Mouse (Mus musculus) heart, embryonic 10.5 days (tissue): ENCODE results near the gene Pga5. TPM values are rescaled to one million over a fixed set of nuclear protein-coding genes. Genes with fewer than 3 reads are reported as not detected.

ENCODE experiments used
- DNase-seq: peaks from one replicate; pipeline ENCODE4 v3.0.0-alpha.2; 2017; ENCODE audit warnings: low spot score
- H3K27ac ChIP-seq: fragments of 300-500 bp; sonication (generic); 2 replicates; pipeline ENCODE4 v1.5.1; 2016; ENCODE audit warnings: mild to moderate bottlenecking
- H3K27me3 ChIP-seq: fragments of 300-500 bp; sonication (generic); 2 replicates; pipeline ENCODE4 v1.6.1; 2016; ENCODE audit warnings: mild to moderate bottlenecking; ENCODE audit not compliant: poor library complexity, insufficient read depth, severe bottlenecking
- H3K36me3 ChIP-seq: fragments of 300-500 bp; sonication (generic); 2 replicates; pipeline ENCODE4 v1.6.1; 2016; ENCODE audit warnings: mild to moderate bottlenecking, moderate library complexity
- H3K4me1 ChIP-seq: fragments of 300-500 bp; sonication (generic); 2 replicates; pipeline ENCODE4 v1.6.1; 2016; ENCODE audit warnings: mild to moderate bottlenecking
- H3K4me3 ChIP-seq: fragments of 300-500 bp; sonication (generic); 2 replicates; pipeline ENCODE4 v1.5.1; 2016; ENCODE audit warnings: mild to moderate bottlenecking, moderate library complexity
- H3K9me3 ChIP-seq: fragments of 300-500 bp; sonication (generic); 2 replicates; pipeline ENCODE4 v1.6.1; 2016; ENCODE audit warnings: mild to moderate bottlenecking, moderate library complexity
- WGBS: fragments of 180-500 bp; shearing (Covaris S2); methylation state at CpG from one replicate; pipeline ENCODE4 v1.1.7; 2016; 5-methylcytosine and 5-hydroxymethylcytosine counted together
- polyA plus RNA-seq: library from polyadenylated mRNA; unstranded; fragments of >200 nt; fragmentation: Nextera tagmentation; extraction: Ambion mirVana; gene quantifications from 2 replicates; pipeline ENCODE4 v1.2.1, GENCODE M21; 2016

Gene Pga5
- polyA plus RNA-seq, 1 experiment from 2014 or later, result not detected

- 83% methylated on average over 2 of the region's 2 CpGs for WGBS
Observed at GRCm38 (mm10) chr19:10645616-10646015, 32.3 kb downstream of the Pga5 start.

DNA sequence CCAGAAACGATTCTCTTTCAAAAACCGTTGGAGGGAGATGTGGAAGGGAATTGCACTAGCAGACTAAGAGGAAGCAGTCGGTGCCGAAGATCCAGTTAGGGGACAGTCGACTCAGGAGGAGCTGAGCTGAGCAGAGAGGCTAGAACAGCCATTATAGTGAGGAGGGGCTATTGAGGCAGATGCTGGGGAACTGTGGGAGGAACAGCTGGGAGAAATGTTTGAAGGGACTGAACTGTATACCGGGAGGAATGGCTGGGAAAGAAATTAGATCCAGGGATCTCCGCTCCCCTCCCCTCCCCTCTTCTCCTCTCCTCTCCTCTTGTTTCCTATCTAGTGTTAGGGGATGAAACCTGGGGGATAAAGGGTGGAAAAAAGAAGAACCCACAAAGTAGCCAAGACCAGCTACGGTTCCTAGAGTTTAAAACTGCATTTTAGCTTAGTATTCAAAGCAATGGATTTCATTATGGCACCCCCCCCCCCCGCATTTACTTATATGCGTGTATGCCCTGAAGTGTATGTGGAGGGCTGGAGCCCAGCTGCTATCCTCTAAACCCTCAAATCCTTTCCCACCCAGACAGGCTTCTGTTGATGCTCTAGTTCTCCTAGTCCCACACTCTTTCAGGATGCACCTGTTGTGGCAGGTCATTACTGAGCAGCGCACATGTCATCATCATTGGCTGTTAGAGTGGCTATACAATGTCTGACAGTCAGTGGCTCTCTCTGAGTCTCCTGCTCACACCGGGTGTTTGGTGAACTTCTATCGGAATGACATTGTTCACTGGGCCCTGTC, 37.1 kb downstream of the Pga5 start:
- 50% methylated on average over 13 of the region's 13 CpGs for WGBS
- no peaks in the 10 kb centered on the region for H3K9me3 ChIP-seq
- H3K4me1 ChIP-seq, result peaks cover 13% of the 10 kb centered on the region
- peak overlapping the region; percentile 15; the same call in 1 of the 2 replicates for H3K4me3 ChIP-seq
- peaks cover 22% of the 10 kb centered on the region for H3K27me3 ChIP-seq
- H3K27ac ChIP-seq, result no peak overlapping the region
- DNase-seq, result no peak
- H3K36me3 ChIP-seq, result no peaks in the 10 kb centered on the region

More at GRCm38 (mm10) chr19:10645616-10646015, 32.3 kb downstream of the Pga5 start:
- Histone ChIP-seq H3K9me3 (no peaks in the 10 kb centered on the region), H3K4me3 (no peak overlapping the region), H3K27ac (no peak overlapping the region), H3K36me3 (no peaks in the 10 kb centered on the region), H3K27me3 (peaks cover 21% of the 10 kb centered on the region), H3K4me1 (peaks cover under 1% of the 10 kb centered on the region; the same call in 1 of the 2 replicates)
- DNase-seq, result no peak

DNA sequence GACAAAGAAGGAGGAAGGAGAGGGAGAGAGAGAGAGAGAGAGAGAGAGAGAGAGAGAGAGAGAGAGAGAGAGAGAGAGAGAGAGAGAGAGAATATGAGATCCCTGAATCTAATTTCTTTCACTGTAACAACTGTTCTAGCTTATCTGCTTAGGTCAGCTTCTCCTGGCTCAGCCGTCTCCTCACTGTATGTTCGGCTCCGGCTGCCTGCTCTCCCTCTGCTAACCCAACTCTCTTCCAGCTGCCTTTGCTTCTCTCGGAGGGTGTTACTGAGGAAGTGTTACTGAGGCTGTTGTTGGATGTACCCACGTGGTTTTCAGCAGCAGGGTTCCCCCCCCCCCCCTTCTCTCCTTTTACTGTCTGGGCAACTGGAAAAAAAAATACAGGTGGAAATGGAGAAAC, 37.8 kb downstream of the Pga5 start:
- peak overlapping the region; percentile 15; the same call in 1 of the 2 replicates for H3K4me3 ChIP-seq
- WGBS, result 7% methylated on average over 5 of the region's 5 CpGs
- H3K27ac ChIP-seq, result no peak overlapping the region
- no peak for DNase-seq
- peaks cover 29% of the 10 kb centered on the region for H3K27me3 ChIP-seq
- peaks cover 17% of the 10 kb centered on the region for H3K4me1 ChIP-seq
- H3K9me3 ChIP-seq, result no peaks in the 10 kb centered on the region
- no peaks in the 10 kb centered on the region for H3K36me3 ChIP-seq

- H3K27ac ChIP-seq, result no peak overlapping the region
- H3K27me3 ChIP-seq, result peaks cover 29% of the 10 kb centered on the region; the same call in 1 of the 2 replicates
- DNase-seq, result no peak
- H3K9me3 ChIP-seq, result no peaks in the 10 kb centered on the region
- no peaks in the 10 kb centered on the region for H3K36me3 ChIP-seq
- 48% methylated on average over 7 of the region's 7 CpGs for WGBS
- no peak overlapping the region for H3K4me3 ChIP-seq
- H3K4me1 ChIP-seq, result peaks cover 31% of the 10 kb centered on the region
Observed at GRCm38 (mm10) chr19:10637840-10638239, 40.0 kb downstream of the Pga5 start.

DNA sequence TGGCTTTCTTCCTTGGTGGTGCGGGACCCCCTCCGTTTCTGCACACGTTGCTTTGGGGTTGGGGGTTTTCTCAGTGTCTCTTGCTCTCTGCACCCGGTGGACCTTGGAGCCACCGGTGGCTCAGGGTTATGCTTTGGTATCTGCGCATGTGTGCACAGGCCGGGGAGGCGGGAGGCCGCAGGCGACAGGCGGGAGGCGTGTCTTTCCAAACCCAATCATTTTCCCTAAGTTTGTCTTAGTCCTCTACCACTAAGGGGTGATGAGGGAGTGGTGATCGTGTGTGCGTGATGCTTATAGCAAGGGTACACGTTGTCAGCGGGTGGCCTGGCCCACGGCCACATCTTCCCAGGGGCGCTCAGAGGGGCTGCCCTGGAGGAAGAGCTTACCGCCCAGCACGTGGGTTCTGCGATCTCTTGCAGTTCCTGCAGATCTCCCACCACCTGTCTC, 43.0 kb downstream of the Pga5 start:
- Histone ChIP-seq H3K27me3 (peaks cover 15% of the 10 kb centered on the region; the same call in 1 of the 2 replicates), H3K36me3 (peaks cover 21% of the 10 kb centered on the region), H3K4me3 (peak overlapping the region; percentile 61), H3K4me1 (peaks cover 23% of the 10 kb centered on the region), H3K9me3 (no peaks in the 10 kb centered on the region), H3K27ac (peak overlapping the region; percentile 76)
- 3% methylated on average over 21 of the region's 21 CpGs for whole genome bisulfite sequencing
- peak; percentile 91 for DNase-seq

DNA sequence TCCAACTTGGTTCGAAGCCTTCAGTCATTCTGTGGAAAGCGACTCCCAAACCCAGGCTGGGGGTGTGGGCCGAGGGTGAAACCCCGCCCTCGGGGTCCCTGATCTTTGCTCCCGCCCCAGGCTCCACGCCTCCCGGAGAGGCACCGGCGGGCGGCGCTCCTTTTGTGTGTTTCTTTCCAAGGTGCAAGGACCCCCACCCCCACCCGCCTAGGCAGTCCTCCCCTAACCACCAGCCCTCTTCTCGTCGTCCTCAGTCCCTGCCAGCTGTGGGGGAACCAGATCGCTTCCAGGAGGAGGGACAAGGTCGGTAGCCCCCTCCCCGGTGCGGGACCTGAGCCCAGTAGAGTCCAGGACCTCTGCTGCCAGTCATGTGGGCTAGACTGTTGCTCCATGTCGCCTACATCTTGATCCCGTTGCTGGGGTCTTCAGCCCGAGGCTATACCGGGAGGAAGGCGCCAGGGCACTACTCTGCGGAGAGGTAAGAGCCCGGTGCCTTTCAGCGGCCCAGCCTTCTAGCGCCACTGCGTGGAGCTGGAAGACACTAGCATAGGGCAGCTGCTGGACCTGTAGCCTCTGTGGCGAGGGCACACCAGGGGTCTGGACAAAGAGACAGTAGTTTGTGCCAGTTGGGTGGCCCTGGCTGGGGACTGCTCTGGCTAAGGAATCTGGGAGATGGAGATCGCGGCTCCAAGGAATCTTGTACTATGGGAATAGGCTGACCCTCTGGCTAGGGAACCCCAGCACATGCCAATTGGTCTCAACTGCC, 43.6 kb downstream of the Pga5 start, which contains the start of gene Vwce:
TSS of gene Vwce (plus strand) at position 108 of the 766 bp plus-strand sequence.
- H3K4me1 ChIP-seq, result peaks cover 23% of the 10 kb centered on the region
- H3K9me3 ChIP-seq, result no peaks in the 10 kb centered on the region
- peak within 1 kb of the TSS; percentile 76 for H3K27ac ChIP-seq
- DNase-seq, result peak; percentile 88
- WGBS, result 2% methylated on average over 32 of the region's 32 CpGs
- H3K36me3 ChIP-seq, result peaks cover 27% of the 10 kb centered on the region
- H3K4me3 ChIP-seq, result peak within 1 kb of the TSS; percentile 61
- H3K27me3 ChIP-seq, result peaks cover 15% of the 10 kb centered on the region; the same call in 1 of the 2 replicates

Other genes with a start within 250 kb of the Pga5 start
- 0.06 and 0.18 TPM in 2 replicates for gene Lrrc10b, start 220.6 kb downstream of the Pga5 start, polyA plus RNA-seq
- gene Ppp1r32, start 195.1 kb downstream of the Pga5 start, polyA plus RNA-seq, result not detected in 2 replicates
- 38.4 and 40.5 TPM in 2 replicates for gene Cpsf7, start 152.8 kb downstream of the Pga5 start, polyA plus RNA-seq
- gene Sdhaf2, start 151.9 kb downstream of the Pga5 start, polyA plus RNA-seq, result 58.6 and 64.6 TPM in 2 replicates
- 22.7 and 29.8 TPM in 2 replicates for gene Tmem216, start 121.8 kb downstream of the Pga5 start, polyA plus RNA-seq
- 13.0 and 13.7 TPM in 2 replicates for gene Cyb561a3, start 100.9 kb downstream of the Pga5 start, polyA plus RNA-seq
- 28.1 and 39.9 TPM in 2 replicates for gene Tmem138, start 100.7 kb downstream of the Pga5 start, polyA plus RNA-seq
- gene Ddb1, start 72.7 kb downstream of the Pga5 start, polyA plus RNA-seq, result 410 and 426 TPM in 2 replicates
- gene Tkfc, start 72.4 kb downstream of the Pga5 start, polyA plus RNA-seq, result 15.2 and 17.3 TPM in 2 replicates
- gene Vwce, start 43.9 kb downstream of the Pga5 start, polyA plus RNA-seq, result 0.81 and 3.0 TPM in 2 replicates
- gene Vps37c, start 10.7 kb upstream of the Pga5 start, polyA plus RNA-seq, result 26.5 and 26.7 TPM in 2 replicates
- 0.18 and 0.28 TPM in 2 replicates for gene Cd5, start 60.9 kb upstream of the Pga5 start, polyA plus RNA-seq
- 0.06 TPM in 1 of 2 replicates, not detected in the other for gene Cd6, start 152.0 kb upstream of the Pga5 start, polyA plus RNA-seq
- 0.16 and 0.22 TPM in 2 replicates for gene Slc15a3, start 161.7 kb upstream of the Pga5 start, polyA plus RNA-seq
- 63.8 and 77.5 TPM in 2 replicates for gene Tmem132a, start 191.9 kb upstream of the Pga5 start, polyA plus RNA-seq
- gene Tmem109, start 203.9 kb upstream of the Pga5 start, polyA plus RNA-seq, result 67.8 and 68.2 TPM in 2 replicates
- gene Prpf19, start 217.2 kb upstream of the Pga5 start, polyA plus RNA-seq, result 21.3 and 48.5 TPM in 2 replicates
- not detected in 2 replicates for gene Zp1, start 242.6 kb upstream of the Pga5 start, polyA plus RNA-seq